Mouse (Mus musculus) spleen, adult 2 months (tissue): ENCODE measurements around the gene Hadhb. TPM values are rescaled to one million over a fixed set of nuclear protein-coding genes. Genes with fewer than 3 reads are reported as not detected.

ENCODE experiments used
- DNase-seq, 2 experiments: peaks; one replicate each; pipeline versions ENCODE4 v3.0.0 to v3.0.0-alpha.2; 2012 to 2021; ENCODE audit warnings: low spot score in 2 of 2, low read depth in 1 of 2
- H3K27ac ChIP-seq: fragments of 200-500 bp; 2 replicates; pipeline ENCODE4 v1.5.1; 2012; ENCODE audit warnings: low read length, inconsistent platforms; ENCODE audit not compliant: insufficient read depth
- H3K27me3 ChIP-seq: fragments of 200-500 bp; 2 replicates; pipeline ENCODE4 v1.6.1; 2012; ENCODE audit warnings: mild to moderate bottlenecking, moderate library complexity, low read length, inconsistent platforms; ENCODE audit not compliant: control insufficient read depth, insufficient read depth
- H3K36me3 ChIP-seq: fragments of 200-500 bp; 2 replicates; pipeline ENCODE4 v1.6.1; 2012; ENCODE audit warnings: mild to moderate bottlenecking, low read length, inconsistent platforms; ENCODE audit not compliant: control insufficient read depth, insufficient read depth
- H3K4me1 ChIP-seq: fragments of 200-500 bp; 2 replicates; pipeline ENCODE4 v1.6.1; 2011; ENCODE audit warnings: inconsistent platforms; ENCODE audit not compliant: control insufficient read depth, insufficient read depth, insufficient read length
- H3K4me3 ChIP-seq: fragments of 200-500 bp; 2 replicates; pipeline ENCODE4 v1.5.1; 2011; ENCODE audit warnings: mild to moderate bottlenecking, inconsistent platforms; ENCODE audit not compliant: insufficient read depth, insufficient read length; ENCODE audit errors: extremely low read depth
- CTCF ChIP-seq: fragments of 200-500 bp; IDR thresholded peaks from 2 replicates; pipeline ENCODE4 v1.5.1; 2011; ENCODE audit warnings: mild to moderate bottlenecking, inconsistent platforms; ENCODE audit not compliant: insufficient read depth, insufficient read length, insufficient replicate concordance; ENCODE audit errors: extremely low read depth
- POLR2A ChIP-seq: fragments of 200-500 bp; IDR thresholded peaks from 2 replicates; pipeline ENCODE4 v1.6.1; 2011; ENCODE audit warnings: low read depth, low read length, inconsistent platforms
- WGBS: fragments of 180-500 bp; shearing (Covaris S2); methylation state at CpG from one replicate; pipeline ENCODE4 v1.1.7; 2018; 5-methylcytosine and 5-hydroxymethylcytosine counted together
- polyA plus RNA-seq: library from polyadenylated mRNA; depleted of rRNA; stranded (reverse); fragments of >200 nt; gene quantifications from 2 replicates; pipeline ENCODE4 v1.2.3, GENCODE M21; 2012

The Hadhb gene
- polyA plus RNA-seq, 1 experiment = 37.8 TPM

GRCm38 (mm10) chr5:30195340-30195739 lies 40.3 kb downstream of the Hadhb start:
- H3K4me3 ChIP-seq = no peak overlapping the region
- 92% methylated on average over 5 of the region's 5 CpGs for WGBS
- H3K27me3 ChIP-seq = no peaks in the 10 kb centered on the region
- no peaks in the 10 kb centered on the region for H3K4me1 ChIP-seq
- DNase-seq = no peak
- H3K27ac ChIP-seq = no peak overlapping the region
- H3K36me3 ChIP-seq = no peaks in the 10 kb centered on the region
- no peak for TF ChIP-seq POLR2A
- no peak for TF ChIP-seq CTCF

- 28% methylated on average over 7 of the region's 7 CpGs for WGBS
- H3K27ac ChIP-seq = no peak overlapping the region
- no peak for DNase-seq
- no peaks in the 10 kb centered on the region for H3K4me1 ChIP-seq
- H3K27me3 ChIP-seq = no peaks in the 10 kb centered on the region
- TF ChIP-seq POLR2A (no peak), CTCF (no peak)
- no peaks in the 10 kb centered on the region for H3K36me3 ChIP-seq
- no peak overlapping the region for H3K4me3 ChIP-seq
Measured at GRCm38 (mm10) chr5:30198257-30198656, 43.2 kb downstream of the Hadhb start.

GRCm38 (mm10) chr5:30201521-30201920 lies 46.5 kb downstream of the Hadhb start:
- no peak overlapping the region for H3K4me3 ChIP-seq
- H3K27ac ChIP-seq = no peak overlapping the region
- no peak for TF ChIP-seq POLR2A
- TF ChIP-seq CTCF = no peak
- no peaks in the 10 kb centered on the region for H3K27me3 ChIP-seq
- no peaks in the 10 kb centered on the region for H3K36me3 ChIP-seq
- WGBS = 39% methylated on average over 5 of the region's 5 CpGs
- no peaks in the 10 kb centered on the region for H3K4me1 ChIP-seq
- DNase-seq = no peak

- no peak for DNase-seq
- no peak overlapping the region for H3K27ac ChIP-seq
- H3K4me3 ChIP-seq = no peak overlapping the region
- 68% methylated on average over 7 of the region's 7 CpGs for WGBS
- no peaks in the 10 kb centered on the region for H3K36me3 ChIP-seq
- TF ChIP-seq CTCF (no peak), POLR2A (no peak)
- H3K4me1 ChIP-seq = no peaks in the 10 kb centered on the region
- no peaks in the 10 kb centered on the region for H3K27me3 ChIP-seq
Measured at GRCm38 (mm10) chr5:30202221-30202620, 47.2 kb downstream of the Hadhb start.

- Histone ChIP-seq H3K36me3 (no peaks in the 10 kb centered on the region), H3K27ac (no peak overlapping the region), H3K4me3 (no peak overlapping the region), H3K4me1 (no peaks in the 10 kb centered on the region), H3K27me3 (no peaks in the 10 kb centered on the region)
- no peak for DNase-seq
- 77% methylated on average over 10 of the region's 10 CpGs for WGBS
- TF ChIP-seq CTCF (no peak), POLR2A (no peak)
Measured at GRCm38 (mm10) chr5:30203216-30203885, 48.3 kb downstream of the Hadhb start.

- Histone ChIP-seq H3K4me3 (no peak overlapping the region), H3K36me3 (no peaks in the 10 kb centered on the region), H3K27ac (no peak overlapping the region), H3K27me3 (no peaks in the 10 kb centered on the region), H3K4me1 (no peaks in the 10 kb centered on the region)
- WGBS = 69% methylated on average over 1 of the region's 1 CpGs
- TF ChIP-seq POLR2A (no peak), CTCF (no peak)
- no peak for DNase-seq
Measured at GRCm38 (mm10) chr5:30204441-30204840, 49.4 kb downstream of the Hadhb start.

- Histone ChIP-seq H3K27me3 (no peaks in the 10 kb centered on the region), H3K4me1 (no peaks in the 10 kb centered on the region), H3K36me3 (no peaks in the 10 kb centered on the region), H3K4me3 (no peak overlapping the region), H3K27ac (no peak overlapping the region)
- WGBS = 84% methylated on average over 3 of the region's 3 CpGs
- no peak for DNase-seq
- no peak for TF ChIP-seq CTCF
- TF ChIP-seq POLR2A = no peak
Measured at GRCm38 (mm10) chr5:30205034-30205433, 50.0 kb downstream of the Hadhb start.
